ENCODE assay signal across 20 mouse cellular contexts in the genomic region with DNA sequence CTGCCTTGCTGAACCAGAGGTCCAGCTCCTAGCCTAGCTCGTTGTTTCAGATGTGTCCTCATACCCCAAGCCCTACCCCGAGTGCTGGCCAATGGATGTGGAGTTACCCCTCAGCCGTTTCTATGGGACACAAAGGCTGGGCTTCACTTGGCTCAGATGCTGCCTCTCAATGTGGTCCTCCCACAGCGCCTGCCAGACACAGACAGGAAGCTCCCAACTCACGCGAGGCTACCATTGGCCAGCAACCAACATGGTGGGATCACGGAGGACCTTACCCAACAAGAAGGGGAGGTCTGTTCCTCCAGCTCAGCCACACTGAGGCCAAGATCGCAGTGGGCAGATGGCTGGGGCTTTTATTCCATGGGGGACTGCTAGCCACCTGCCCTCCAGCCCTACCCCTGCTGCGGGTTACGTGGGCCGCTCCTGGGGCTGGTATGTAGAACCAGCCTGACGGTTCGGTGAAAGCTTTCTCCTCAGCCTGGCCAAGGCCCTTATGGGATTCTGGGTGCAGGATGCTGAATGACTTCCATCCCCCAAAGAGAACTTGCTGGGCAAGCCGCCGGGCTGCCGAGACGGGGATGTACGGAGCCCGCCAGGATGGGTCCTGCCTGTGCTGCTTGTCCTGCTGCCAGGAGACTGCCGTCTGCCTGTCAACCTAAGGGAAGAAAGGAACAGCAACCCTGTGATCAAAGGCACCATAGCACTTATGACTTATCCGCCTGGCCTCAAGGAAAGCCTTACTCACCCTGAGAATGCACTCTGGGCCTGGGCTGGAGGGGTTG. TPM values are rescaled to one million over a fixed set of nuclear protein-coding genes. Genes with fewer than 3 reads are reported as not detected.
DNase-seq lines count a peak whose midpoint lies in the region; ATAC-seq and TF ChIP-seq lines count a peak whose summit lies in the region.
"Had no signal": no experiment of that assay in that cellular context is flagged by ENCODE, and none has a peak within 500 bp of the region (broad histone marks: within the 10 kb centered on the region; RNA-seq: fewer than 3 reads in every experiment).

No protein-coding gene starts in this region.

- no peaks in the 10 kb centered on the region for H3K9me3 ChIP-seq in hindbrain, embryonic 13.5 days
- no peaks in the 10 kb centered on the region for H3K9me3 ChIP-seq in hindbrain, embryonic 14.5 days (ENCODE audit: control insufficient read depth, low read length)
- H3K9me3 ChIP-seq: embryonic facial prominence, embryonic 13.5 days; limb, embryonic 12.5 days; neural tube, embryonic 15.5 days had no signal

- no peak for TF ChIP-seq CTCF in left cerebral cortex, adult 2 months (IDR thresholded peaks at IDR 0.05)

- H3K27me3 ChIP-seq in hindbrain, embryonic 13.5 days, result no peaks in the 10 kb centered on the region
- H3K27me3 ChIP-seq in hindbrain, embryonic 14.5 days (ENCODE audit: control insufficient read depth, insufficient read depth, low read length), result no peaks in the 10 kb centered on the region
- H3K27me3 ChIP-seq: embryonic facial prominence, embryonic 13.5 days; limb, embryonic 12.5 days; neural tube, embryonic 15.5 days had no signal

- no peak overlapping the region for H3K9ac ChIP-seq in hindbrain, embryonic 13.5 days
- no peak overlapping the region for H3K9ac ChIP-seq in hindbrain, embryonic 14.5 days
- H3K9ac ChIP-seq: embryonic facial prominence, embryonic 13.5 days; limb, embryonic 12.5 days; liver, embryonic 14.5 days; neural tube, embryonic 15.5 days had no signal

- no peak overlapping the region for H3K4me3 ChIP-seq in hindbrain, embryonic 13.5 days
- H3K4me3 ChIP-seq in hindbrain, embryonic 14.5 days (replicated peaks; ENCODE audit: low read length), result no peak overlapping the region
- no peak overlapping the region for H3K4me3 ChIP-seq in left cerebral cortex, adult 2 months
- H3K4me3 ChIP-seq: embryonic facial prominence, embryonic 13.5 days; limb, embryonic 12.5 days; myocyte; neural tube, embryonic 15.5 days had no signal

- no peaks in the 10 kb centered on the region; the same call in 1 of the 2 replicates for H3K4me1 ChIP-seq in hindbrain, embryonic 13.5 days (replicated peaks)
- no peaks in the 10 kb centered on the region for H3K4me1 ChIP-seq in hindbrain, embryonic 14.5 days (replicated peaks; ENCODE audit: control insufficient read depth, insufficient read depth, low read length)
- H3K4me1 ChIP-seq: embryonic facial prominence, embryonic 13.5 days; limb, embryonic 12.5 days had no signal

- ATAC-seq in hindbrain, embryonic 13.5 days (ENCODE audit: low FRiP score), result no peak
- ATAC-seq in hindbrain, embryonic 14.5 days (ENCODE audit: low FRiP score), result no peak
- no peak for ATAC-seq in monocyte, adult 5-6 weeks (replicated peaks; ENCODE audit: insufficient number of reproducible peaks, low FRiP score, low TSS enrichment, poor library complexity, severe bottlenecking)

- intact Hi-C loops in left cerebral cortex, postnatal 4 days (cut with DNase I), result no loop called here
- intact Hi-C loops in left cerebral cortex, adult 2 months (cut with DNase I), result no loop called here

- WGBS in hindbrain, embryonic 13.5 days, result 92% methylated on average over 21 of the region's 21 CpGs
- 88% methylated on average over 21 of the region's 21 CpGs for WGBS in hindbrain, embryonic 14.5 days

- H3K36me3 ChIP-seq in hindbrain, embryonic 13.5 days, result peaks cover 66% of the 10 kb centered on the region
- peaks cover 69% of the 10 kb centered on the region for H3K36me3 ChIP-seq in hindbrain, embryonic 14.5 days (replicated peaks; ENCODE audit: control insufficient read depth, insufficient read depth)

- H3K4me2 ChIP-seq in hindbrain, embryonic 13.5 days, result no peak overlapping the region
- H3K4me2 ChIP-seq in hindbrain, embryonic 14.5 days (replicated peaks), result no peak overlapping the region
- H3K4me2 ChIP-seq: embryonic facial prominence, embryonic 13.5 days; limb, embryonic 12.5 days; neural tube, embryonic 15.5 days had no signal

- no peak for DNase-seq in hindbrain, embryonic 14.5 days (ENCODE audit: low spot score)
- peak; percentile 87 for DNase-seq in left cerebral cortex, postnatal 4 days
- no peak for DNase-seq in left cerebral cortex, adult 2 months (ENCODE audit: extremely low spot score in 1 of 2, low spot score in 2 of 2)
- DNase-seq in right cerebral cortex, postnatal 4 days, result peak; percentile 47
- no peak for DNase-seq in right cerebral cortex, postnatal 25 days
- DNase-seq: adrenal gland, adult 8-10 months; cerebellum, adult 18-20 months; gastrocnemius, postnatal 25 days; kidney, adult 8-10 months; kidney, postnatal 36 days; layer of hippocampus, postnatal 36 days; spleen, adult 18-20 months; thymus, adult 18-20 months had no signal

- peak overlapping the region; percentile 4; the same call in 1 of the 2 replicates for H3K27ac ChIP-seq in hindbrain, embryonic 13.5 days
- no peak overlapping the region for H3K27ac ChIP-seq in hindbrain, embryonic 14.5 days
- H3K27ac ChIP-seq in left cerebral cortex, adult 2 months, result no peak overlapping the region
- H3K27ac ChIP-seq: embryonic facial prominence, embryonic 13.5 days; limb, embryonic 12.5 days; liver, embryonic 14.5 days; neural tube, embryonic 15.5 days had no signal

RNA-seq across cellular contexts. Expression of gene Rnf215, which starts 8.5 kb away (rescaled TPM):
- polyA plus RNA-seq in hindbrain, embryonic 13.5 days (2015; fragmentation: Nextera tagmentation; extraction: Ambion mirVana), result 42.9 and 44.0 TPM in 2 replicates
- polyA plus RNA-seq in hindbrain, embryonic 14.5 days (2014; fragmentation: Nextera tagmentation; extraction: Ambion mirVana), result 46.4 and 48.2 TPM in 2 replicates
- total RNA-seq in left cerebral cortex, postnatal 4 days (2021), result 10 to 100 TPM; 57.0 to 58.6 TPM
- 10 to 100 TPM; 32.1 to 32.6 TPM for total RNA-seq in left cerebral cortex, adult 2 months (2021)
- 24.5 to 32.4 TPM (median 30.3 TPM) in 3 replicates for total RNA-seq in monocyte, adult 5-6 weeks (2017)

RNA-seq across cellular contexts. Expression of gene Ccdc157, which starts 16.6 kb away (rescaled TPM):
- 7.2 and 8.1 TPM in 2 replicates for polyA plus RNA-seq in hindbrain, embryonic 13.5 days (2015; fragmentation: Nextera tagmentation; extraction: Ambion mirVana)
- polyA plus RNA-seq in hindbrain, embryonic 14.5 days (2014; fragmentation: Nextera tagmentation; extraction: Ambion mirVana), result 6.3 and 7.3 TPM in 2 replicates
- 10 to 100 TPM; 12.1 to 13.5 TPM for total RNA-seq in left cerebral cortex, postnatal 4 days (2021)
- 10 to 100 TPM; 16.4 to 17.9 TPM for total RNA-seq in left cerebral cortex, adult 2 months (2021)
- 1.3 to 9.2 TPM (median 1.4 TPM) in 3 replicates for total RNA-seq in monocyte, adult 5-6 weeks (2017)

RNA-seq across cellular contexts. Expression of gene Sf3a1, which starts 16.7 kb away (rescaled TPM):
- 54.3 and 55.1 TPM in 2 replicates for polyA plus RNA-seq in hindbrain, embryonic 13.5 days (2015; fragmentation: Nextera tagmentation; extraction: Ambion mirVana)
- 49.3 and 54.7 TPM in 2 replicates for polyA plus RNA-seq in hindbrain, embryonic 14.5 days (2014; fragmentation: Nextera tagmentation; extraction: Ambion mirVana)
- 10 to 100 TPM; 75.5 to 93.4 TPM for total RNA-seq in left cerebral cortex, postnatal 4 days (2021)
- total RNA-seq in left cerebral cortex, adult 2 months (2021), result 10 to 100 TPM; 63.8 to 67.4 TPM
- total RNA-seq in monocyte, adult 5-6 weeks (2017), result 14.2 to 26.6 TPM (median 15.3 TPM) in 3 replicates

RNA-seq across cellular contexts. Expression of gene Sec14l2, which starts 20.3 kb away (rescaled TPM):
- 2.3 and 3.4 TPM in 2 replicates for polyA plus RNA-seq in hindbrain, embryonic 13.5 days (2015; fragmentation: Nextera tagmentation; extraction: Ambion mirVana)
- 3.6 and 4.1 TPM in 2 replicates for polyA plus RNA-seq in hindbrain, embryonic 14.5 days (2014; fragmentation: Nextera tagmentation; extraction: Ambion mirVana)
- total RNA-seq in left cerebral cortex, postnatal 4 days (2021), result 1 to 10 TPM; 6.8 to 8.3 TPM
- total RNA-seq in left cerebral cortex, adult 2 months (2021), result 10 to 100 TPM; 37.7 to 45.2 TPM
- 1.6 TPM in 1 of 3 replicates, not detected in the others for total RNA-seq in monocyte, adult 5-6 weeks (2017)

RNA-seq across cellular contexts. Expression of gene Tbc1d10a, which starts 43.1 kb away (rescaled TPM):
- 26.1 and 28.0 TPM in 2 replicates for polyA plus RNA-seq in hindbrain, embryonic 13.5 days (2015; fragmentation: Nextera tagmentation; extraction: Ambion mirVana)
- 23.7 and 25.6 TPM in 2 replicates for polyA plus RNA-seq in hindbrain, embryonic 14.5 days (2014; fragmentation: Nextera tagmentation; extraction: Ambion mirVana)
- 10 to 100 TPM; 25.7 to 26.8 TPM for total RNA-seq in left cerebral cortex, postnatal 4 days (2021)
- 10 to 100 TPM; 35.3 to 36.6 TPM for total RNA-seq in left cerebral cortex, adult 2 months (2021)
- total RNA-seq in monocyte, adult 5-6 weeks (2017), result 9.5 to 17.6 TPM (median 16.9 TPM) in 3 replicates

Comparison
In these comparisons a context has a peak if more than half of its experiments do, and no peak if none do; other contexts are left out.
1. DNase-seq: peak in left cerebral cortex, postnatal 4 days (single experiment) and right cerebral cortex, postnatal 4 days (single experiment); none in hindbrain, embryonic 14.5 days (single experiment), left cerebral cortex, adult 2 months (0 of 2) and right cerebral cortex, postnatal 25 days (single experiment).